Mouse (Mus musculus) forebrain, embryonic 15.5 days (tissue): ENCODE measurements around the gene St6galnac6. TPM values are rescaled to one million over a fixed set of nuclear protein-coding genes. Genes with fewer than 3 reads are reported as not detected.

ENCODE experiments used
- ATAC-seq: fragments of 200-750 bp; cut with Nextera tagmentation; replicated peaks from 2 replicates; pipeline ENCODE4 v1.8.0; 2017; ENCODE audit warnings: mild to moderate bottlenecking, moderate TSS enrichment, moderate library complexity
- H3K27ac ChIP-seq: fragments of 300-500 bp; sonication (generic); replicated peaks from 2 replicates; pipeline ENCODE4 v1.5.1; 2015; ENCODE audit warnings: mild to moderate bottlenecking, inconsistent platforms
- H3K27me3 ChIP-seq: fragments of 300-500 bp; sonication (generic); 2 replicates; pipeline ENCODE4 v1.6.1; 2015; ENCODE audit warnings: inconsistent platforms
- H3K36me3 ChIP-seq: fragments of 300-500 bp; sonication (generic); 2 replicates; pipeline ENCODE4 v1.6.1; 2015; ENCODE audit warnings: mild to moderate bottlenecking, inconsistent platforms
- H3K4me1 ChIP-seq: fragments of 300-500 bp; sonication (generic); 2 replicates; pipeline ENCODE4 v1.6.1; 2015; ENCODE audit warnings: inconsistent platforms
- H3K4me2 ChIP-seq: fragments of 300-500 bp; sonication (generic); replicated peaks from 2 replicates; pipeline ENCODE4 v1.6.1; 2015; ENCODE audit warnings: mild to moderate bottlenecking, inconsistent platforms
- H3K4me3 ChIP-seq: fragments of 300-500 bp; sonication (generic); 2 replicates; pipeline ENCODE4 v1.5.1; 2015; ENCODE audit warnings: mild to moderate bottlenecking, inconsistent platforms
- H3K9ac ChIP-seq: fragments of 300-500 bp; sonication (generic); replicated peaks from 2 replicates; pipeline ENCODE4 v1.6.1; 2015; ENCODE audit warnings: mild to moderate bottlenecking, inconsistent platforms
- H3K9me3 ChIP-seq: fragments of 300-500 bp; sonication (generic); 2 replicates; pipeline ENCODE4 v1.6.1; 2016; ENCODE audit warnings: inconsistent platforms
- WGBS: fragments of 180-500 bp; shearing (Covaris S2); methylation state at CpG from one replicate; pipeline ENCODE4 v1.1.7; 2015; ENCODE audit warnings: mixed read lengths; 5-methylcytosine and 5-hydroxymethylcytosine counted together
- polyA plus RNA-seq: library from polyadenylated mRNA; unstranded; fragments of >200 nt; fragmentation: Nextera tagmentation; extraction: Ambion mirVana; gene quantifications from 2 replicates; pipeline ENCODE4 v1.2.1, GENCODE M21; 2015

St6galnac6 gene
- polyA plus RNA-seq, 1 experiment from 2014 or later: 19.3 TPM

- Histone ChIP-seq H3K36me3 (no peaks in the 10 kb centered on the region), H3K27me3 (no peaks in the 10 kb centered on the region), H3K9ac (peak overlapping the region; percentile 60), H3K4me1 (peaks cover 55% of the 10 kb centered on the region), H3K4me3 (peak overlapping the region; percentile 42), H3K9me3 (no peaks in the 10 kb centered on the region), H3K27ac (peak overlapping the region; percentile 85), H3K4me2 (peak overlapping the region; percentile 58)
- ATAC-seq: peak; percentile 77
- 2% methylated on average over 13 of the region's 13 CpGs for WGBS
These were observed 25.8 kb downstream of the St6galnac6 start for GRCm38 (mm10) chr2:32625212-32625872.

GRCm38 (mm10) chr2:32625873-32626694 is 26.6 kb downstream of the St6galnac6 start:
- 58% methylated on average over 5 of the region's 5 CpGs for WGBS
- H3K27ac ChIP-seq: peak overlapping the region; percentile 85
- H3K4me2 ChIP-seq: peak overlapping the region; percentile 58
- no peaks in the 10 kb centered on the region for H3K27me3 ChIP-seq
- H3K9ac ChIP-seq: peak overlapping the region; percentile 60
- H3K9me3 ChIP-seq: no peaks in the 10 kb centered on the region
- H3K36me3 ChIP-seq: no peaks in the 10 kb centered on the region; the same call in 1 of the 2 replicates
- H3K4me3 ChIP-seq: peak overlapping the region; percentile 42
- peaks cover 52% of the 10 kb centered on the region for H3K4me1 ChIP-seq
- 0 out of 2 replicates have a peak, but pooled peaks have one; percentile 5 for ATAC-seq

- no peaks in the 10 kb centered on the region for H3K9me3 ChIP-seq
- 69% methylated on average over 20 of the region's 20 CpGs for WGBS
These were observed 27.9 kb downstream of the St6galnac6 start for GRCm38 (mm10) chr2:32627266-32628043.

GRCm38 (mm10) chr2:32628044-32628550 is 28.6 kb downstream of the St6galnac6 start:
- Histone ChIP-seq H3K27me3 (no peaks in the 10 kb centered on the region), H3K4me1 (peaks cover 47% of the 10 kb centered on the region), H3K4me2 (no peak overlapping the region), H3K9ac (no peak overlapping the region), H3K4me3 (no peak overlapping the region), H3K27ac (peak overlapping the region; percentile 28), H3K9me3 (no peaks in the 10 kb centered on the region), H3K36me3 (no peaks in the 10 kb centered on the region; the same call in 1 of the 2 replicates)
- ATAC-seq: no peak
- 61% methylated on average over 4 of the region's 4 CpGs for WGBS

More at GRCm38 (mm10) chr2:32627266-32628043, 27.9 kb downstream of the St6galnac6 start:
- no peak for ATAC-seq
- Histone ChIP-seq H3K4me1 (peaks cover 47% of the 10 kb centered on the region), H3K27ac (0 out of 2 replicates have a peak overlapping the region, but pooled peaks have one; percentile 18), H3K4me3 (no peak overlapping the region), H3K9ac (no peak overlapping the region), H3K4me2 (no peak overlapping the region), H3K27me3 (no peaks in the 10 kb centered on the region), H3K36me3 (no peaks in the 10 kb centered on the region; the same call in 1 of the 2 replicates)

GRCm38 (mm10) chr2:32628729-32629128 is 29.2 kb downstream of the St6galnac6 start:
- Histone ChIP-seq H3K9me3 (no peaks in the 10 kb centered on the region), H3K4me2 (peak overlapping the region; percentile 14; the same call in 1 of the 2 replicates), H3K4me3 (no peak overlapping the region), H3K9ac (no peak overlapping the region), H3K36me3 (peaks cover 2% of the 10 kb centered on the region; the same call in 1 of the 2 replicates), H3K4me1 (peaks cover 47% of the 10 kb centered on the region), H3K27ac (peak overlapping the region; percentile 28), H3K27me3 (no peaks in the 10 kb centered on the region)
- WGBS: 20% methylated on average over 5 of the region's 5 CpGs
- no peak; the same call in 1 of the 2 replicates for ATAC-seq

- H3K27ac ChIP-seq: peak overlapping the region; percentile 28; the same call in 1 of the 2 replicates
These were observed 29.9 kb downstream of the St6galnac6 start for GRCm38 (mm10) chr2:32629276-32629976.

GRCm38 (mm10) chr2:32630036-32630435 is 30.5 kb downstream of the St6galnac6 start:
- Histone ChIP-seq H3K27me3 (no peaks in the 10 kb centered on the region), H3K36me3 (peaks cover 6% of the 10 kb centered on the region; the same call in 1 of the 2 replicates), H3K9me3 (no peaks in the 10 kb centered on the region), H3K9ac (no peak overlapping the region), H3K4me1 (peaks cover 41% of the 10 kb centered on the region), H3K4me2 (no peak overlapping the region), H3K27ac (no peak overlapping the region), H3K4me3 (no peak overlapping the region)
- no peak for ATAC-seq
- WGBS: 66% methylated on average over 7 of the region's 9 CpGs

More at GRCm38 (mm10) chr2:32629276-32629976, 29.9 kb downstream of the St6galnac6 start:
- 27% methylated on average over 9 of the region's 9 CpGs for whole genome bisulfite sequencing
- ATAC-seq: peak; percentile 47
- H3K4me3 ChIP-seq: no peak overlapping the region
- H3K36me3 ChIP-seq: peaks cover 6% of the 10 kb centered on the region; the same call in 1 of the 2 replicates
- no peak overlapping the region for H3K9ac ChIP-seq
- peaks cover 47% of the 10 kb centered on the region for H3K4me1 ChIP-seq
- H3K27me3 ChIP-seq: no peaks in the 10 kb centered on the region
- peak overlapping the region; percentile 14 for H3K4me2 ChIP-seq
- no peaks in the 10 kb centered on the region for H3K9me3 ChIP-seq

- Histone ChIP-seq H3K4me1 (peaks cover 31% of the 10 kb centered on the region), H3K9ac (no peak overlapping the region), H3K36me3 (peaks cover 6% of the 10 kb centered on the region; the same call in 1 of the 2 replicates), H3K4me3 (no peak overlapping the region), H3K4me2 (no peak overlapping the region), H3K27ac (no peak overlapping the region), H3K27me3 (no peaks in the 10 kb centered on the region), H3K9me3 (no peaks in the 10 kb centered on the region)
- 86% methylated on average over 10 of the region's 10 CpGs for WGBS
- no peak for ATAC-seq
These were observed 31.5 kb downstream of the St6galnac6 start for GRCm38 (mm10) chr2:32631046-32631445.

- Histone ChIP-seq H3K9me3 (no peaks in the 10 kb centered on the region), H3K9ac (no peak overlapping the region), H3K4me1 (peaks cover 23% of the 10 kb centered on the region), H3K4me3 (no peak overlapping the region), H3K27me3 (no peaks in the 10 kb centered on the region), H3K36me3 (peaks cover 6% of the 10 kb centered on the region; the same call in 1 of the 2 replicates), H3K27ac (no peak overlapping the region), H3K4me2 (no peak overlapping the region)
- 57% methylated on average over 7 of the region's 7 CpGs for WGBS
- peak; percentile 14; the same call in 1 of the 2 replicates for ATAC-seq
These were observed 32.4 kb downstream of the St6galnac6 start for GRCm38 (mm10) chr2:32631737-32632394.

GRCm38 (mm10) chr2:32633660-32634059 is 34.2 kb downstream of the St6galnac6 start:
- H3K4me3 ChIP-seq: no peak overlapping the region
- no peak for ATAC-seq
- H3K4me2 ChIP-seq: no peak overlapping the region
- WGBS: 77% methylated on average over 5 of the region's 5 CpGs
- H3K36me3 ChIP-seq: peaks cover 6% of the 10 kb centered on the region; the same call in 1 of the 2 replicates
- no peaks in the 10 kb centered on the region for H3K27me3 ChIP-seq
- no peak overlapping the region for H3K9ac ChIP-seq
- peaks cover 10% of the 10 kb centered on the region for H3K4me1 ChIP-seq
- no peak overlapping the region for H3K27ac ChIP-seq
- H3K9me3 ChIP-seq: no peaks in the 10 kb centered on the region
